Mouse (Mus musculus): ENCODE results near the gene Gm10188.
A peak's percentile ranks its signal among the peaks of the same experiment; 100 is the strongest.

The Gm10188 gene

GRCm38 (mm10) chr1:132229667-132230066 lies at the start of gene Gm10188:
Gene Gm10188 (minus strand): TSS chr1:132229767.
- ATAC-seq (ENCODE audit: insufficient number of reproducible peaks, low FRiP score, low TSS enrichment): no peak

- no peak for ATAC-seq (ENCODE audit: insufficient number of reproducible peaks, low FRiP score, low TSS enrichment)
Measured at GRCm38 (mm10) chr1:132277124-132277523, 47.6 kb upstream of the Gm10188 start.

DNA sequence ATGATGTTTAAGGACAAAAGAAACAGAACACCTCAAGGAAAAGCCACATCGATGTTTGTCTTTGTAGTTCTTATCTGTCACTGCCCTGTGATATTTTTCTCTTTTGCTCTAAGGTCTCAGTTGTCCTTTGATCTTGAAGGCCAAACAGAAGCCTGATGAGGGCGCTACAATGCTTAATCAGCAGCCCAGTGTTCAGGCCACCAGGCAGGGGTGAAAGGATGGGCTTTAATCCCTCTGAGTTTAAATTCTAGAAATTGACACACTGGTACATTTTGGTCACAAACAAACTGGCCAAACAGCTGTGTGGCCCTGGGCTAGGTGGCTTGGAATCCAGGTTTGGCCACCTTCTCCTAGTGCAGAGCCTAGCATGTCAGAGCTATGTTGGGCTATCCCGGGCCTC lies 47.1 kb upstream of the Gm10188 start:
- ATAC-seq (ENCODE audit: insufficient number of reproducible peaks, low FRiP score, low TSS enrichment): no peak

GRCm38 (mm10) chr1:132271237-132271636 lies 41.7 kb upstream of the Gm10188 start:
- no peak for ATAC-seq (ENCODE audit: insufficient number of reproducible peaks, low FRiP score, low TSS enrichment)

DNA sequence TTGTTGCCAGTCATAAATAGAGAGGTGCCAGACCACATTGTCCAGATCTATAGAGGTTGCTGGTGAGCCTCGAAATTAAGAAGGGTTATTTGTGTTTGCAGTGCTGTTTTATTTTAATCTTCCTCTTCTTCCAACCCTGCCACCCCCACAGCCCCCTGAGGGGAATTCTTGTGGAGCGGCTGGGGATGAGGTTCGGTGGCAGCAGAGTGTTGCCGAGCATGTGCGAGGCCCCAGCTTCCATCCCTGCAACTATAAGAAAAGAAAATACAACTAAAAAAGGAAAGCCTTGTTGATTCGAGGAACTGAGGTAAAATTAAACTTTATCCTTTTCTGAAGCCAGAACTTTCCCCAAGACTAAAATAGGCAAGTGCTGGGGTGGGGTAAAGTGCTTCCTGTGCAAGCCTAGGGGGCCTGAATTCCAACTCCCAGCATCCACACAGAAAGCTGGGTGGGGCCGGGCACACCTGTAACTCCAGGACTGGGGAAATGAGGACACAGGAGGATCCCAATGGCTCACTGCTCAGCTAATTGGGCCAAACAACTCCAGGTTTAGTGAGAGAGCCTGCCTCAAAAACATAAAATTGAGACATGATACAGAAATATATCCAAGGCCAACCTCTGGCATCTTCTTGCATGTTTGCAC lies 39.0 kb upstream of the Gm10188 start:
- ATAC-seq (ENCODE audit: insufficient number of reproducible peaks, low FRiP score, low TSS enrichment): no peak

DNA sequence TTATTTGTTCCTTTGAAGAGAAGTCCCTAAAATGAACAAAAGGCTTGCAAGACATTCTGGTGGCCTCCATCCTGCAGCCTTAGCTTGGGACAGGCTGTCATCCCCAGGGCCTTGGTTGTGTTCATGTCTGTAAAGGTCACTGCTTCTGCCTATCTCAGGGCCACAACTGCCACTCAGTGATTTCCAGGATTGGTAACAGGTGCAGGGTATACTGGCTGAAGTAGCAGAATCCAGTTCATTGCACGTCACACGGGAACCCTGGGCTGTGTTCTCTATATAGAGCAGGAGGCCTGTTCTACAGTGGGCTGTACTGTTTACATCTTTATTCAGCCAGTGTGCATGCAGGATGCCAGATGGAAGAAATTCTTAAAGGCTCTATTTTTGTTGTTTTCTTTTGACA lies 38.4 kb upstream of the Gm10188 start:
- ATAC-seq (ENCODE audit: insufficient number of reproducible peaks, low FRiP score, low TSS enrichment): no peak

GRCm38 (mm10) chr1:132266791-132267557 lies 37.4 kb upstream of the Gm10188 start:
- no peak for ATAC-seq (ENCODE audit: insufficient number of reproducible peaks, low FRiP score, low TSS enrichment)

DNA sequence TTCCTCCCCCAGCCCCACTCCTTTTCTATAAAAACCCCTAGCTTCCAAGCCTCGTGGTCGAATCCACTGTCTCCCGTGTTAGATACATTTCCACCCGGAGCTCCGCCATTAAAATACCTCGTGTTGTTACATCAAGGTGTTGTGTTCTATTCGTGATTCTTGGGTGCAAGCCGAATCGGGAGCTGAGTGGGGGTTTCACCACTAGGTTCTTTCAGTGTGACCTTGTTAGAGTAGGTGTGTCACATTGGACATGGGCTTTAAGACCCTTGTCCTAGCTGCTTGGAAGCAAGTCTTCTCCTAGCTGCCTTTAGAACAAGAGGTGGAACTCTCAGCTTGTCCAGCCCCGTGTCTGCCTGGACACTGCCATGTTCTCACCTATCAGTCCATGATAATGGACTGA lies 36.4 kb upstream of the Gm10188 start:
- ATAC-seq (ENCODE audit: insufficient number of reproducible peaks, low FRiP score, low TSS enrichment): no peak

DNA sequence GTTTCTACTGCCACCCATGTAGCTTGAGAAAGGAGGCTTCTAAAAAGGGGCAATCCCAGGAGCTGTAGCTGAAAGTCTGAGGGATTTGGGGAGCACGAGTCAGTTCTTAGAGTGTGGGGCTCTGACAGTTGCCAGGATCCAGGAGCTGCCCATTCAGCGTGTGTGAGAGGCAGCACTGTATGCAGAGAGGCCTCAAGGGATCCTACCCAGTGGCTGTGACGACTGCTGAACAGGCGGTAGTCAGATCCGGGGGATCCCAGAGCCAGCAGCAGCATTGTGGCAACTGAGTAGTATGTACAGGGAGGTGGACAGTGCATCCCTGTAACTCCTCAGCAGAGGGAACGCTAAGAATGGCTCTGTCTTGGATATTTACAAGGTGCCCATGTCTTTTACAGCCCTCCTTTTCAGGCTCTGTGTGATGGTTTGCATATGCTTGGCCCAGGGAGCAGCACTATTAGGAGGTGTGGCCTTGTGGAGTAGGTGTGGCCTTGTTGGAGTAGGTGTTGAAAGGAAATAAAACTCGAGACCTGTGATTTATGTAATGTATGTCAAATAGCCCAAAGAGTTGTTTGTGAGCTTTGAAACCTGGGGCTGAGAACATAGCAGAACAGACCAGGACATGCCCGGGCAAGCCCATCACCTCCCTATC lies 35.8 kb upstream of the Gm10188 start:
- ATAC-seq (ENCODE audit: insufficient number of reproducible peaks, low FRiP score, low TSS enrichment): no peak

DNA sequence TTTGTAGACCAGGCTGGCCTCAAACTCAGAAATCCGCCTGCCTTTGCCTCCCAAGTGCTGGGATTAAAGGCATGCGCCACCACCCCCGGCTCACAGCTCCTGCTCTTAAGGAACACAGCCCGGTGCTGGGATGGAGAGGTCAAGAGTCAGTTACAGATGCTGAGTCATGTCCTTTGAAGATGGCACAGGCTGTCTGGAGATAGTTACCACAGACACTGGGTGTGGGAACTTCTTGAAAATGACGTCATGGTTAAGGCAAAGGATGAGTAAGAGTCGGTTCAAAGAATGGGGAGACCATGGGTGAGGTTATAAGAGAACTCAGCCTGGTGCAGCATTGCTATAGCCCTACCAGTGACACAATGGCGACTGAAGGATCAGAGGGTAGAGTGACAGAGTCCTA lies 35.0 kb upstream of the Gm10188 start:
- no peak for ATAC-seq (ENCODE audit: insufficient number of reproducible peaks, low FRiP score, low TSS enrichment)

DNA sequence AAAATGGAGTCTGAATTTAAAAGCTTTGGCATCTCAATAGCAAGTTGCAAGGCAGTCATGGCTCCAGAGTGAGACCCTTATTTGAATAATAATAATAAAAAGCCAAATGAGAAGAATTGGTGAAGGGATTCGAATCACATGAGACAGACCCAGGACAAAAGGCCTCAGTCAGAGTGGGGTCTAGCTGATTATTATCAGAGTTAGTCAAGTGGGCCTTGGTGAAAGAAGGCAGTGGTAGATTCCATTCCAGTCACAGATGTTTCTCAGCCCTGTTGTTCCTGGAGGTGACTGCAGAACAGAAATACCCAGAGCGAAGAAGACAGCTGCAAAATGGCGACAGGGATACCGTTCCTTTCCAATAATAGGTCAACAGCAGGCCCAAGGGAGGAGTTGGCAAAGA lies 34.1 kb upstream of the Gm10188 start:
- no peak for ATAC-seq (ENCODE audit: insufficient number of reproducible peaks, low FRiP score, low TSS enrichment)

DNA sequence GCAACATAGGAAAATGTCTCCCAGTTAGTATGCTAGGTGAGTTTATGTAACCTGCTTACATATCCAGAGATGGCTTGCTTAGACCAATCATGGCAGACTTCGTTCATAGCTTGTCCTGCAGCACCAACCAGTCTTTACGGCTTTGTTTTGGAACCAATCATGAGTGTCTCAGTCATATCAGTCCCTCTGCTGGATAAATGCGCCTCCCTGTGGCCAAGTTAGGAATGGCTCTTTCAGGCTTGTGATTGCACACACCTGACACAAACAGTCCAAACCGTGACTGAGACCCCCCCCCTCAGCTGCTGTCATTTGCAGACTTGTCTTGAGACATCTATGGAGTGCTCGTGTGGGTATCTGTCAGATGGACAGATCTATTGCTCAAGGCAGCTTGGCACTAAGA lies 31.5 kb upstream of the Gm10188 start:
- no peak for ATAC-seq (ENCODE audit: insufficient number of reproducible peaks, low FRiP score, low TSS enrichment)

DNA sequence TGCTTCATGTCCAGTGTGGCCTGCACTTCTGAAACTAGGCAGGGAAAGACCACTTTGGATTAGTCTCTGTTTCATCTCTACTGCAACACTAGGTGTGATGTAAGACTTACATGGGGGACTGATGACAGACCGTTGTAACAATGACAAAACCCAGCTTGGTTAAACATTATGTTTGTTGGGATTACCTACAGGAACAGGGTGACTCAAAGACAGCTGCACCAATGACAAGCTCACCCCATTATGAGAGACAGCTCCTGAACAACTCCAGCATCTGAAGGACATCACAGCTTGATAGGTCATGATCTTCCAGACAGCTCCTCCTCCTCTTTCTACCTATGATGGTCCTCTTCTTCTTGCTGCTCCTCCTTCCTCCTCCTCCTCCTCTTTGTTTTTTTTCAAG lies 30.8 kb upstream of the Gm10188 start:
- no peak for ATAC-seq (ENCODE audit: insufficient number of reproducible peaks, low FRiP score, low TSS enrichment)

DNA sequence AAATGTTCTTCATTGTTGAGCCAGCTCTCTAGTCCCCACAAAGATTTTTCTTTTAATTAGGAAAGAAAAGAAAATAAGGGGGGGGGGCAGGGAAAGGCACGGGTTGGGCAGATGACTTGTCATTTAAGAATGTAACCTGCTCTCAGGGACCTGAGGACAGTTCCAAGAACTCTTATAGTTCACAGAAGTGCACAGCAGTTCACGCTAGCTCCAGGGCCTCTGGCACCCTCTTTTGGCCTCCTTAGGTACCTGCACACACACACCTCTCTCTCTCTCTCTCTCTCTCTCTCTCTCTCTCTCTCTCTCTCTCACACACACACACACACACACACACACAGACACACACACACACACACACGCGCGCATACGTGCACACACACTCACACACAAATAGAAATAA lies 24.9 kb upstream of the Gm10188 start:
- no peak for ATAC-seq (ENCODE audit: insufficient number of reproducible peaks, low FRiP score, low TSS enrichment)

- no peak for ATAC-seq (ENCODE audit: insufficient number of reproducible peaks, low FRiP score, low TSS enrichment)
Measured at GRCm38 (mm10) chr1:132246641-132247040, 17.1 kb upstream of the Gm10188 start.

GRCm38 (mm10) chr1:132246137-132246536 lies 16.6 kb upstream of the Gm10188 start:
- no peak for ATAC-seq (ENCODE audit: insufficient number of reproducible peaks, low FRiP score, low TSS enrichment)

- ATAC-seq (ENCODE audit: insufficient number of reproducible peaks, low FRiP score, low TSS enrichment): no peak
Measured at GRCm38 (mm10) chr1:132245010-132245409, 15.4 kb upstream of the Gm10188 start.

- ATAC-seq (ENCODE audit: insufficient number of reproducible peaks, low FRiP score, low TSS enrichment): peak; percentile 64; the same call in 1 of the 2 replicates
Measured at GRCm38 (mm10) chr1:132237585-132238159, 8.1 kb upstream of the Gm10188 start.

- no peak for ATAC-seq (ENCODE audit: insufficient number of reproducible peaks, low FRiP score, low TSS enrichment)
Measured at GRCm38 (mm10) chr1:132234757-132235273, 5.2 kb upstream of the Gm10188 start.

DNA sequence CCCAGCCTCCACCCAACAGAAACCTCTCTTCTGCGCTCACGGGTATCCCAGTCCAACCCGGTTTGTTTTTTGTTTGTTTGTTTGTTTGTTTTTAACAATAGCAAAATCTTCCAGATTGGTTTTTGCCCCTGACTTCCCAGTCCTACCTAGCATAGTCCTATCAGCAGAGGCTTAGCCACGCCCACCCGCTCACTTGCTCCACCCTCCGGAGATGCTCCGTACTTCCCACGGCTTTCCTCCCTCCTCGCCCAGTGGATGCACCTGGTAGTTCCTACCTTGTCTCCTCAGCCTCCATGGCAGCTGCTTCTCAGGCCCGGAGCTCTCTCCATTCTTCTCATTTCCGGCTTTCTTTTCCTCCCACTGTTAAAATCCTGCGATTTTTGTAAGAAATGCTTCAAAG lies 4.0 kb upstream of the Gm10188 start:
- ATAC-seq (ENCODE audit: insufficient number of reproducible peaks, low FRiP score, low TSS enrichment): no peak
